Mouse (Mus musculus): Measurements from ENCODE around the gene Rfx4. TPM values are rescaled to one million over a fixed set of nuclear protein-coding genes. Genes with fewer than 3 reads are reported as not detected.

Gene Rfx4
- polyA plus RNA-seq, 1 experiment = 14.3 TPM

GRCm38 (mm10) chr10:84756435-84757095, 703 bp downstream of the Rfx4 start:
- Histone ChIP-seq H3K4me1 (ENCODE audit: control insufficient read depth, insufficient read depth, low read length) (peaks cover 2% of the 10 kb centered on the region; the same call in 1 of the 2 replicates), H3K27ac (ENCODE audit: insufficient read depth, low read length) (peak overlapping the region; percentile 68), H3K4me3 (ENCODE audit: insufficient read depth, low read length) (peak overlapping the region; percentile 26)
- TF ChIP-seq CTCF (IDR thresholded peaks at IDR 0.05; ENCODE audit: extremely low read depth, insufficient read depth, low read length) = no peak
- no peak for TF ChIP-seq POLR2A (IDR thresholded peaks at IDR 0.05; ENCODE audit: extremely low read depth, insufficient read depth, low read length)

DNA sequence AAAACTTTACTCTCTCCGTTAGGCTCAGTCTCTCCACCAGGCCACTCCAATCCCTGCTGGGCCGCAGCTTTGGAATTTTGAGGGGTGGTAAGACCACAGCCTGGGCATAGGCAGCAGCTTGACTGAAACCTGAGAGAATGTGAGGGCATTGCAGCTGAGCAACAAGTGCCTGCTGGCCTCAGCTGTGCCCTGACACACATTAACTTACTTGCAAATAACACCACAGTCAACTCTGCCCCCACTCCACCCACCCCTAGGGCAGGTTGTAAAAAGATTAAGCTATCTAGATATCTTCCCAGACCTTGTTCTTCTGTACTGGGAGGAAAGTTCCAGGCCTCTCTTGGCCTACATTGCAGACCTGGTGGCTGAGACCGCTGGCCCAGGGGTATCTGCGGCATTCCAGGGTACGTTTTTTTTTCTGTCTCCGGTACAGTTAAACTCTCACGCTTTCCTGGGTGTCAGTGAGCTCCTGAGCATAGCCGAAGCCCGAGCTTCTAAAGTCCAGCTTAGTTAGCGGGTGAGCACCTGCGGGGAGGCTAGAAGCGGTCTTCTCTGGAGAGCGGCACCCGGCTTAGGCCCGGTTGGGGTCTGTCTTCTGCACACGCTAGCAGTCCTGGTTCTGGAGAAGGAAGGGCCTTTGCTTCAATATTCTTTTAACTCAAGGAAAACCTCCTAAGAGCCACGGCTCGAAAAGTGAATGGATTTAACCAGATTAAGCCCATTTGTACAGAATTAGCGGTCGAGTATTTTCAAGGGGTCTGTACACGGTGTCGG, 1.8 kb downstream of the Rfx4 start:
- TF ChIP-seq POLR2A (IDR thresholded peaks at IDR 0.05; ENCODE audit: extremely low read depth, insufficient read depth, low read length) (no peak), CTCF (IDR thresholded peaks at IDR 0.05; ENCODE audit: extremely low read depth, insufficient read depth, low read length) (no peak)
- Histone ChIP-seq H3K4me3 (ENCODE audit: insufficient read depth, low read length) (peak overlapping the region; percentile 26), H3K4me1 (ENCODE audit: control insufficient read depth, insufficient read depth, low read length) (peaks cover 2% of the 10 kb centered on the region; the same call in 1 of the 2 replicates), H3K27ac (ENCODE audit: insufficient read depth, low read length) (no peak overlapping the region)

GRCm38 (mm10) chr10:84758200-84758468, 2.3 kb downstream of the Rfx4 start:
- Histone ChIP-seq H3K27ac (ENCODE audit: insufficient read depth, low read length) (no peak overlapping the region), H3K4me1 (ENCODE audit: control insufficient read depth, insufficient read depth, low read length) (peaks cover 2% of the 10 kb centered on the region; the same call in 1 of the 2 replicates), H3K4me3 (ENCODE audit: insufficient read depth, low read length) (no peak overlapping the region)
- TF ChIP-seq CTCF (IDR thresholded peaks at IDR 0.05; ENCODE audit: extremely low read depth, insufficient read depth, low read length) = no peak
- TF ChIP-seq POLR2A (IDR thresholded peaks at IDR 0.05; ENCODE audit: extremely low read depth, insufficient read depth, low read length) = no peak

DNA sequence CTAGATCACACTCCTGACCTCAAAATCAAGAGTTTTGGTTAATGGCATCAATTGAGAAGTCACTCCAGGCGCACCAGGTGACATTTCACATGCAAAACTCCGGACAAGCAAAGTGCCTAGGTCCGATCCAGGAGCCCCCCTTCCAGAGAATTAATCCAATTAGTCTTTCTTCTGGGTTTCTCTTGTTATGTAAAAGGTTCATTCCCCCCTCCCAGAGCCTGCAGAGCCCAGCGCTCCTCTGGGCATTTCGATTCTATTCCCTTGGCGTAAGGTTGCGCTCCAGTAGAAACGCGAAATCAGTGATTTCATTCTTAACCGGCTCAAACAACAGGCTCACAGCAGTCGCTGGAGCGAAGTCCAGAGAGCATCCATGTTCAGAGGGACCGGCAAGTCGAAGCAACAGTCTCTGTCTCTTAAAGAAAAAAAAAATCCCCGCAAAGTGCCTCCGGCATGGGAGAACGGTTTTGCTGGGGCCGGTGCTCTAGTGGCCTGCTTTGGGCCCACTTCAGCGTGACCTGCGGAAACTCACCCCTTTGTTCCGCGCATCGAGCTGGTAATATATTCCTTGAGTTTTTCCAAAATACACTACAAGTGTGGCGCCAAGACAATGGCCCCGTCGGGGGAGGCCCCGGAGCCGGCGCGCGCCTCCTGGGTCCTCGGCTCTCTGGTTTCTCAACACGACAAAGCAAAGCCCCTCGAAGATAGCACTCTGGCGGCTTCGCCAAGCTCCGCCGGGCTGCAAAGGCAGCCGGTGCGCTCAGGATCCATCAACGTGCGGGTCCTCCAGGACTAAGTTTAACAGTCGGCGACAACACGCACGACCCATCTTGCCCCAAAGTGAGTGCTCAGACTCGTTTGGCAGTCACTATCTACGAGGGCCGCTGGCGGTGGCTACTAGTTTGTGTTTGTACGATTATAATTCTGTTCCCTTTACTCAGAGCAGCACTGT, 2.9 kb downstream of the Rfx4 start:
- no peak overlapping the region for H3K27ac ChIP-seq (ENCODE audit: insufficient read depth, low read length)

GRCm38 (mm10) chr10:84759511-84760117, 3.8 kb downstream of the Rfx4 start:
- Histone ChIP-seq H3K27ac (ENCODE audit: insufficient read depth, low read length) (no peak overlapping the region), H3K4me1 (ENCODE audit: control insufficient read depth, insufficient read depth, low read length) (peaks cover 2% of the 10 kb centered on the region; the same call in 1 of the 2 replicates), H3K4me3 (ENCODE audit: insufficient read depth, low read length) (no peak overlapping the region; the same call in 1 of the 2 replicates)
- TF ChIP-seq CTCF (IDR thresholded peaks at IDR 0.05; ENCODE audit: extremely low read depth, insufficient read depth, low read length) (no peak), POLR2A (IDR thresholded peaks at IDR 0.05; ENCODE audit: extremely low read depth, insufficient read depth, low read length) (no peak)

More for the DNA sequence above, 2.9 kb downstream of the Rfx4 start:
- TF ChIP-seq POLR2A (IDR thresholded peaks at IDR 0.05; ENCODE audit: extremely low read depth, insufficient read depth, low read length) (no peak), CTCF (IDR thresholded peaks at IDR 0.05; ENCODE audit: extremely low read depth, insufficient read depth, low read length) (no peak)
- peaks cover 2% of the 10 kb centered on the region; the same call in 1 of the 2 replicates for H3K4me1 ChIP-seq (ENCODE audit: control insufficient read depth, insufficient read depth, low read length)
- no peak overlapping the region for H3K4me3 ChIP-seq (ENCODE audit: insufficient read depth, low read length)

DNA sequence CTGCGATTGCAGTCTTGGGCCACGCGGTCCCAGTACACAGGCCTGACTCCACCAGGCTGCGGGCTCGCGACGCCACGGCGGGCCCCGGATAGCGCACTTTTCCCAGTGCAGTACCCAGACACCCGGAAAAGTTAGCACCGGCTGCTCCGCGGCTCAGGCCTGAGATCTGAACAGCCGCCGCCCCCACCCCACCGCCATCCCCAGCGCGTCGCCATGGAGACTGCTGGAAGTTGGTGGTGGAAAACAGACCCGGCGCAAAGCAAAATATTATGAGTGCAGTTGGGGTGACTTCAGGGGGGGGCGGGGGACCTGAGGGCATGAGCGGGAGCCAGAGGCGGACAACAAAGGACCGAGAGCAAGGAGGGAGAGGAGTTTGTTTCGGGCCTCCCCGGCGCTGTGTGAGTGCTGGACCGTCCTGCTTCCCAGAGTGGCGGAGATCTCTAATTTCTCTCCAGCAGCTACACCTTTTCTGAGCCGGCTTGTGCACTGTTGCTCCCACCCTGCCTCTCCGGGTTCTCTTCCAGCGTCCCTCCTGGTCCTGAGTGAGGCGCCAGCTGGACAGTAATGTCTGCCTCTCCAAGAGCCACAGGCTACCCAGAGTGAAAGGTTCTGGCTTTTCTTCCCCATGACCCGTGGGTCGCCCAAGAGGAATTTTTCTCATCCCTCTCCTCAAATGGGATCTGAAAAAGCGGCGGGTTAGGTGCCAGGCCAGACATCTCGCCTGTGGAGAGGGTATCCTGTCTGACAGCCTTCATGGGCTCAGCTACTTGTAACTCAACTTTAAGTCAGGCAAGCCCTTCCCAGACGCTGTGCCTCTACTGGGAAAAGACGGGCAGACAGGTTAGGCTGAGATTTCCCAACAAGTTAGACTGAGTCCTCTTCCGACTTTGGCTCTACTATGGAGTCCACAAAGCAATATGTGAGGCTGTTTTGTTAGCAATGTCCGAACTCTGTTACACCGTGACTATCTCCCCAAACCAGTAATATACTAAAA, 4.6 kb downstream of the Rfx4 start:
- peaks cover 2% of the 10 kb centered on the region; the same call in 1 of the 2 replicates for H3K4me1 ChIP-seq (ENCODE audit: control insufficient read depth, insufficient read depth, low read length)
- H3K27ac ChIP-seq (ENCODE audit: insufficient read depth, low read length) = no peak overlapping the region
- no peak overlapping the region; the same call in 1 of the 2 replicates for H3K4me3 ChIP-seq (ENCODE audit: insufficient read depth, low read length)
- TF ChIP-seq POLR2A (IDR thresholded peaks at IDR 0.05; ENCODE audit: extremely low read depth, insufficient read depth, low read length) = no peak
- no peak for TF ChIP-seq CTCF (IDR thresholded peaks at IDR 0.05; ENCODE audit: extremely low read depth, insufficient read depth, low read length)

- no peak overlapping the region for H3K27ac ChIP-seq (ENCODE audit: insufficient read depth, low read length)
These were observed 12.9 kb downstream of the Rfx4 start for GRCm38 (mm10) chr10:84768766-84769165.

More at GRCm38 (mm10) chr10:84768766-84769165, 12.9 kb downstream of the Rfx4 start:
- Histone ChIP-seq H3K4me1 (ENCODE audit: control insufficient read depth, insufficient read depth, low read length) (peaks cover 7% of the 10 kb centered on the region), H3K4me3 (ENCODE audit: insufficient read depth, low read length) (no peak overlapping the region)
- no peak for TF ChIP-seq POLR2A (IDR thresholded peaks at IDR 0.05; ENCODE audit: extremely low read depth, insufficient read depth, low read length)
- TF ChIP-seq CTCF (IDR thresholded peaks at IDR 0.05; ENCODE audit: extremely low read depth, insufficient read depth, low read length) = no peak

All from cortical plate, adult 2 months (tissue).